Mouse (Mus musculus) spleen, adult 2 months (tissue): Measurements from ENCODE around the gene Rasgef1c.

Experiments
- CTCF ChIP-seq: fragments of 200-500 bp; IDR thresholded peaks from 2 replicates; pipeline ENCODE4 v1.5.1; 2011; ENCODE audit warnings: mild to moderate bottlenecking, inconsistent platforms; ENCODE audit not compliant: insufficient read depth, insufficient read length, insufficient replicate concordance; ENCODE audit errors: extremely low read depth
- POLR2A ChIP-seq: fragments of 200-500 bp; IDR thresholded peaks from 2 replicates; pipeline ENCODE4 v1.6.1; 2011; ENCODE audit warnings: low read depth, low read length, inconsistent platforms

DNA sequence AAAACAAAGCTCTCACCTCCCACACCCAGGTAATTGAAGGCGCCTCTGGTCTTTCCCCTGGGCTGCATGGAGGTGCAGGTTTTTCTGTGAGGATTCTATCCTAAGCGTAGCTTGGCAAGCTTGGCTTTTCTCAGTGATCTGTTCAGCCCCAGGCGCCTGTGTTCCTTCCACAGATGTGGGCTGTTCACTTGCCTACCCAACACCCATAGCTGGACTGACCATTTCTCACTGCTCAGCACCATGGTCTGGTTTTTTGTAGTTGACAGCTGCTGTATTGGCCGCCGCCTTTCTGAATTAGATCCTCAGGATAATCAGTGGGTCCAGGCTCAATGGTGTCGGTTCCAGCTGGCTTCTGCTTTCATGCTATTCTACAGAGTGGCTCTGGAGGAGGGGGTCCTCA lies 26.0 kb downstream of the Rasgef1c start:
- TF ChIP-seq CTCF (no peak), POLR2A (no peak)
